Mouse (Mus musculus) testis, adult 2 months (tissue): Measurements from ENCODE around the gene Tulp2. TPM values are rescaled to one million over a fixed set of nuclear protein-coding genes. Genes with fewer than 3 reads are reported as not detected.
A peak's percentile ranks its signal among the peaks of the same experiment; 100 is the strongest.

ENCODE experiments used
- H3K27ac ChIP-seq: fragments of 200-500 bp; 2 replicates; pipeline ENCODE4 v1.5.1; 2012; ENCODE audit warnings: low read depth, low read length; ENCODE audit not compliant: control insufficient read depth, insufficient read depth
- H3K27me3 ChIP-seq: fragments of 200-500 bp; 2 replicates; pipeline ENCODE4 v1.6.1; 2012; ENCODE audit warnings: mild to moderate bottlenecking, low read length, moderate library complexity; ENCODE audit not compliant: control insufficient read depth, insufficient read depth
- H3K36me3 ChIP-seq: fragments of 200-500 bp; 2 replicates; pipeline ENCODE4 v1.6.1; 2012; ENCODE audit warnings: mild to moderate bottlenecking, low read length; ENCODE audit not compliant: control insufficient read depth, insufficient read depth
- H3K4me1 ChIP-seq: fragments of 200-500 bp; 2 replicates; pipeline ENCODE4 v1.6.1; 2012; ENCODE audit warnings: low read length; ENCODE audit not compliant: control insufficient read depth, insufficient read depth
- H3K4me3 ChIP-seq: fragments of 200-500 bp; 2 replicates; pipeline ENCODE4 v1.5.1; 2012; ENCODE audit warnings: low read depth, mild to moderate bottlenecking, low read length, moderate library complexity, mixed read lengths; ENCODE audit not compliant: control insufficient read depth
- CTCF ChIP-seq: fragments of 200-500 bp; IDR thresholded peaks from 2 replicates; pipeline ENCODE4 v1.5.1; 2012; ENCODE audit warnings: low read depth, mild to moderate bottlenecking, inconsistent platforms, low read length, moderate library complexity; ENCODE audit not compliant: control insufficient read depth, insufficient read depth, insufficient replicate concordance
- POLR2A ChIP-seq: fragments of 200-500 bp; IDR thresholded peaks from 2 replicates; pipeline ENCODE4 v1.6.1; 2012; ENCODE audit warnings: low read depth, mild to moderate bottlenecking, inconsistent platforms, low read length, moderate library complexity; ENCODE audit not compliant: control insufficient read depth
- polyA plus RNA-seq: library from polyadenylated mRNA; depleted of rRNA; stranded (reverse); fragments of >200 nt; gene quantifications from 2 replicates; pipeline ENCODE4 v1.2.3, GENCODE M21; 2012; rRNA removed

Tulp2 gene
- 879 and 1,010 TPM in 2 replicates for polyA plus RNA-seq

DNA sequence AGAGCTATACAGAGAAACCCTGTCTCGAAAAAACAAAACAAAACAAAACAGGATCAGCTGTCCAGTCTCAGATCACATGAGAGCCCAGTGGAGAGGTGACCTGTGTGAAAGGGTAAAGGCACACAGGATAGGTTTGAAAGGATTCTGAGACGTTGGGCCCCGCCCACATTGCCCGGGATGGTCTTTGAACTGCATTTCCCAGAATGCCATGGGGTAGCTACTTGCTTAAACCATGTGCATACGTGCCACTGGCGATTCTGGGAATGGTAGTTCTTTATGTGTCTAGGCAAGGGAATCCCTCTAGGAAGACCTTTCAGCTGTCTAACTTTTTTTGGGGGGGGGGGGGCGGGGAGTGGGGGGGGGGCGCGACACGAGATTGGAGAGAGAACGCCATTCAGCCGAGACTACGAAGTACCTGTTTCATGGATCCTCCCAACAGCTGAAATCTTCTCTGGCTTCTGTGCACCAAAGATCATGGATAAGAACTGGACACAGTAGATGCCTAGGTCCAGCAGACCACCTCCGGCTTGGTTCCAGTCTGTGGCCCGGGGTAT, at the start of gene Tulp2:
Gene Tulp2 (plus strand): TSS at position 504 of the 554 bp plus-strand sequence.
- Histone ChIP-seq H3K4me1 (peaks cover 6% of the 10 kb centered on the region), H3K4me3 (peak within 1 kb of the TSS; percentile 82), H3K27me3 (no peaks in the 10 kb centered on the region), H3K36me3 (no peaks in the 10 kb centered on the region), H3K27ac (peak within 1 kb of the TSS; percentile 57)
- TF ChIP-seq CTCF = no peak
- TF ChIP-seq POLR2A = peak; percentile 57; the same call in 1 of the 2 replicates

DNA sequence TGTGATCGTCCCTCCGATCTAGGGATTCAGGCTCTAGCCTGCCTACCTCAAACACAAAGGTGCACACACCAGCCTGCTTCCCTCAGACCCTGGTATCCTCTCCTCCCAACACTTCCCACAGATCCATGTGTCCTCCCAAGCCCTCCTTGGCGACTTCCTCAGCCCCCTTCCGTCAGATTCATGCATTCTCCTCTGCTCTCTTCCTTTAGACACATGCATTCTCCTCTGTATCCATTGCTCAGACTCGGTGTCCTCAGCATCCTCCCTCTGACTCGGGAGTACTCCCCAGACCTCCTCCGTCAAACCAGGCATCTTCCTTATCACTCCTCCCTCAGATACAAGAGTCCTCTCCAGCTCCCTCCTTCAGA, 47.9 kb upstream of the Tulp2 start:
- H3K36me3 ChIP-seq = no peaks in the 10 kb centered on the region; the same call in 1 of the 2 replicates
- no peaks in the 10 kb centered on the region for H3K27me3 ChIP-seq
- peak overlapping the region; percentile 94 for H3K27ac ChIP-seq
- peaks cover 25% of the 10 kb centered on the region for H3K4me1 ChIP-seq
- TF ChIP-seq POLR2A (no peak), CTCF (no peak)
- H3K4me3 ChIP-seq = peak overlapping the region; percentile 90

DNA sequence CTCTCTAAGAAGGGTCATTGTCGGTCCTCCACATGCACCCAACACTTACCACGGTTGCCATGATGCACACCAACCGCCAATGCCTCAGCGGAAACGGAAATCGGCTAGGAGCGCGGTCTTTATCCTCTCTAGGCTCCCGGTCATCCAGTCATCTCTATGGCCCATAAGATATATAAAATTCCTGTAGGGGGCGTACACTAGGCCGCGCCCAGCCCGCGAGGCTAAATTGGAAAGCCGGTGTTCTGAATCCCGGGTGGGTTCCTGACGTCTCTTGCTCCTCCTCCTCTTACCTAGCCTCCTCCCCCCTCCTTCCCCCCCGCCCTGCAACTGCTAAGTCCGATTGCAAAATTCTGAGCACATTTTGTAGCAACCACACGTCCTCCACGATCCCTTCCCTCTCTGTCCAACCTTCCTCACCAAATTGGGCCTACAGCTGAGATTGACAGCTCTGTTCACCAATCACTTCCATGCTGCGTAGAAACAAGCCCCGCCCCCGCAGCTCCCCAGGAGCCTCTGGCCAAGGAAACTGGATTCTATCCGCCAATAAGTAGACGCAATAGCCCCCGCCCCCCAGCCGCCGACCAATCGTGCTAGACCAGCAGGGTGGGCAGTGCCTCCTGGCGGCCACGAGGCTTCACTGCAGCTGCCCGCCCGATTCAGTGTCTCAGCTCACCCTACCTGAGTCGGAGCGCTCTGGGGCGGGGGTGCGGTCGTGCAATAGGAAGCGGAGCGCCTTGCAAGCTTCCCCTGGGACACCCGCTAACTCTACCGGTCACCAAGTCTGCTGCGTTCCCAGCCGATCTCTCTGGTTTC, 47.3 kb upstream of the Tulp2 start, which contains the start of gene Gys1:
Gene Gys1 (plus strand): TSS at position 642 of the 813 bp plus-strand sequence.
- peaks cover 27% of the 10 kb centered on the region for H3K4me1 ChIP-seq
- H3K4me3 ChIP-seq = peak within 1 kb of the TSS; percentile 90
- H3K27ac ChIP-seq = peak within 1 kb of the TSS; percentile 94
- H3K36me3 ChIP-seq = no peaks in the 10 kb centered on the region; the same call in 1 of the 2 replicates
- H3K27me3 ChIP-seq = no peaks in the 10 kb centered on the region
- TF ChIP-seq CTCF (peak; percentile 96), POLR2A (peak; percentile 76; the same call in 1 of the 2 replicates)

DNA sequence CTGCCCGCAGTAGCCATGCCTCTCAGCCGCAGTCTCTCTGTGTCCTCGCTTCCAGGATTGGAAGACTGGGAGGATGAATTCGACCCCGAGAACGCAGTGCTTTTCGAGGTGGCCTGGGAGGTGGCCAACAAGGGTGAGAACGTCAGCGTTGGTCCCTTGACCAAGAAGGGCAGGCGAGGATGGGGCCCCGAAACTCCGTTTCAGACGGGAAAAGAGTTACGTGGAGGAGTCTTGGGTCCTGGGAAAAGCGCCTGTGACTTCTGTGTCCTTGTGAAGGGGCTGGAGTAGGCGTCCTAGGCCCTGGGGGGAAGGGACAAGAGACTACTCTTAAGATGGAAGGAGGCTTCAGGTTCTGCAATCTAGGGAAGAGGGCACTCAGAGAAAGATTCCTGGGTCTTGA, 46.6 kb upstream of the Tulp2 start:
- H3K36me3 ChIP-seq = no peaks in the 10 kb centered on the region; the same call in 1 of the 2 replicates
- no peak for TF ChIP-seq CTCF
- TF ChIP-seq POLR2A = no peak
- no peaks in the 10 kb centered on the region for H3K27me3 ChIP-seq
- peak overlapping the region; percentile 68 for H3K4me3 ChIP-seq
- peaks cover 27% of the 10 kb centered on the region for H3K4me1 ChIP-seq
- H3K27ac ChIP-seq = no peak overlapping the region

DNA sequence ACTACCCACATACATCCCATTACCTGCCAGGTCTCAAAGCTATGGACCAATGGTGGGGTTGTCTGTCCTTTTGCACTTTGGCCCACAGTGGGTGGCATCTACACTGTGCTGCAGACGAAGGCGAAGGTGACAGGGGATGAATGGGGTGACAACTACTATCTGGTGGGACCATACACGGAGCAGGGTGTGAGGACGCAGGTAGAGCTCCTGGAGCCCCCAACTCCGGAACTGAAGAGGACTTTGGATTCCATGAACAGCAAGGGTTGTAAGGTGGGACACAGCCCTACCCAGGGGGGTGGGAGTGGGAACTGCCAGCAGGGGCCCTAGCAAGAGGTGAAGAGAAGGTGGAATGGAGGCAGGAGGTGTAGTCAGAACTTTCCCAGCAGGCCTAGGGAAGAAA, 45.2 kb upstream of the Tulp2 start:
- Histone ChIP-seq H3K27me3 (no peaks in the 10 kb centered on the region), H3K4me1 (peaks cover 27% of the 10 kb centered on the region), H3K36me3 (no peaks in the 10 kb centered on the region; the same call in 1 of the 2 replicates), H3K27ac (no peak overlapping the region), H3K4me3 (no peak overlapping the region)
- TF ChIP-seq CTCF (no peak), POLR2A (no peak)

DNA sequence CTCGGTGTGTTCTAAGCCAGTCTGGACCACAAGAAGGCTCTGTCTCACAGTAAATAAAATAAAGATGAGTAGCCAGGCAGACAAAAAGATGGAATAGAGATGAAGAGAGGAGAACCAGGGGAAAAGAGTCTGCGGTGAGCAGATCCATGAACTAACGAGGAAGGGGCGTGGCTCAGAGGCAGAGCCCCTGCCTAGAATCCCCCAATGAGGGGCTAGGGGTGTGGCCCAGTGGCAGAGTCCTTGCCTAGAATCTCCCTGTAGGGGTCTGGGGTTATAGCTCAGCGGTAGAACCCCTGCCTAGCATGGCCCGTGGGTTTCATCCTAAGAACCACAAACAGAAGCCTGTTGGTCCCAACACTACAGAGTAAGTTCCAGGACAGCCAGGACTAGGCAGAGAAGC, 44.6 kb upstream of the Tulp2 start:
- TF ChIP-seq POLR2A (no peak), CTCF (no peak)
- H3K36me3 ChIP-seq = no peaks in the 10 kb centered on the region; the same call in 1 of the 2 replicates
- no peak overlapping the region for H3K27ac ChIP-seq
- H3K4me1 ChIP-seq = peaks cover 27% of the 10 kb centered on the region
- no peak overlapping the region for H3K4me3 ChIP-seq
- H3K27me3 ChIP-seq = no peaks in the 10 kb centered on the region
